In genomic region chr11:54054257-54054656, GRCm38 (mm10) we compare ENCODE assay signal across 8 mouse cellular contexts. TPM values are rescaled to one million over a fixed set of nuclear protein-coding genes. Genes with fewer than 3 reads are reported as not detected.
A peak's percentile ranks its signal among the peaks of the same experiment; 100 is the strongest.
DNase-seq lines count a peak whose midpoint lies in the region; TF ChIP-seq lines count a peak whose summit lies in the region.

No protein-coding gene starts in this region.

- TF ChIP-seq CTCF in E14TG2a.4 (conservative IDR thresholded peaks at IDR 0.05; ENCODE audit: low read length), result peak; percentile 44

- H3K27ac ChIP-seq in forebrain, embryonic 10.5 days, result no peak overlapping the region

- no peaks in the 10 kb centered on the region for H3K9me3 ChIP-seq in E14TG2a.4 (ENCODE audit: low read length)
- H3K9me3 ChIP-seq in forebrain, embryonic 10.5 days, result no peaks in the 10 kb centered on the region

- no peak overlapping the region for H3K4me3 ChIP-seq in E14TG2a.4 (replicated peaks; ENCODE audit: low read length)
- H3K4me3 ChIP-seq in forebrain, embryonic 10.5 days, result no peak overlapping the region

- peaks cover 46% of the 10 kb centered on the region for H3K4me1 ChIP-seq in E14TG2a.4 (replicated peaks; ENCODE audit: low read depth, low read length)
- H3K4me1 ChIP-seq in forebrain, embryonic 10.5 days, result peaks cover 38% of the 10 kb centered on the region

- DNase-seq in kidney, adult 18-20 months, result peak; percentile 55
- no peak for DNase-seq in kidney, postnatal 4 days
- peak; percentile 67 for DNase-seq in R1 (ENCODE audit: low read depth, low spot score)
- peak; percentile 84 for DNase-seq in embryo, embryonic 11 days
- peak; percentile 17 to 57 for DNase-seq in lung, adult 18-20 months
- peak; percentile 47 for DNase-seq in thymus, postnatal 4 days
- no peak for DNase-seq in forebrain, embryonic 10.5 days (ENCODE audit: extremely low spot score, low spot score)

- 34% methylated on average over 6 of the region's 6 CpGs for WGBS in forebrain, embryonic 10.5 days

- no peaks in the 10 kb centered on the region for H3K36me3 ChIP-seq in E14TG2a.4 (ENCODE audit: insufficient read depth, low read length)
- H3K36me3 ChIP-seq in forebrain, embryonic 10.5 days (replicated peaks), result peaks cover 13% of the 10 kb centered on the region

- H3K27me3 ChIP-seq in E14TG2a.4 (ENCODE audit: insufficient read depth, low read length), result peaks cover 13% of the 10 kb centered on the region
- H3K27me3 ChIP-seq in forebrain, embryonic 10.5 days (ENCODE audit: poor library complexity, severe bottlenecking), result no peaks in the 10 kb centered on the region

RNA-seq across cellular contexts. Expression of gene Pdlim4, which starts 14.6 kb away (rescaled TPM):
- polyA plus RNA-seq in forebrain, embryonic 10.5 days (2016; fragmentation: Nextera tagmentation; extraction: Ambion mirVana), result 49.5 and 53.1 TPM in 2 replicates

RNA-seq across cellular contexts. Expression of gene Slc22a4, which starts 26.4 kb away (rescaled TPM):
- polyA plus RNA-seq in forebrain, embryonic 10.5 days (2016; fragmentation: Nextera tagmentation; extraction: Ambion mirVana), result 0.76 and 1.3 TPM in 2 replicates

RNA-seq across cellular contexts. Expression of gene P4ha2, which starts 45.6 kb away (rescaled TPM):
- 15.9 and 19.7 TPM in 2 replicates for polyA plus RNA-seq in forebrain, embryonic 10.5 days (2016; fragmentation: Nextera tagmentation; extraction: Ambion mirVana)

Comparison
In these comparisons a context has a peak if more than half of its experiments do, and no peak if none do; other contexts are left out.
1. DNase-seq: peak in kidney, adult 18-20 months (single experiment), R1 (single experiment), embryo, embryonic 11 days (single experiment), lung, adult 18-20 months (2 of 2) and thymus, postnatal 4 days (single experiment); none in kidney, postnatal 4 days (0 of 2) and forebrain, embryonic 10.5 days (single experiment).